Mouse (Mus musculus) CH12.LX (cell line): ENCODE results near the gene Slc16a3. TPM values are rescaled to one million over a fixed set of nuclear protein-coding genes. Genes with fewer than 3 reads are reported as not detected.

Experiments
- DNase-seq: peaks from one replicate; pipeline ENCODE4 v3.0.0-alpha.2; 2013; ENCODE audit errors: extremely low read depth
- H3K27ac ChIP-seq: 2 replicates; pipeline ENCODE4 v1.5.1; 2012; ENCODE audit warnings: low read depth, mild to moderate bottlenecking, control low read depth, moderate library complexity; ENCODE audit not compliant: insufficient read depth
- H3K27me3 ChIP-seq: replicated peaks from 2 replicates; pipeline ENCODE3; 2012; ENCODE audit warnings: inconsistent platforms
- H3K36me3 ChIP-seq, 2 experiments: replicated peaks in 1 of 2; 2 replicates each; pipeline versions ENCODE3 to v1.6.1; 2012; ENCODE audit warnings: inconsistent platforms in 1 of 2, low read length in 1 of 2, mild to moderate bottlenecking in 1 of 2, mixed read lengths in 1 of 2, moderate library complexity in 1 of 2; ENCODE audit not compliant: control insufficient read depth in 1 of 2, insufficient read depth in 1 of 2
- H3K4me1 ChIP-seq, 2 experiments: 2 replicates each; pipeline ENCODE4 v1.6.1; 2012; ENCODE audit warnings: inconsistent platforms in 1 of 2, moderate library complexity in 1 of 2; ENCODE audit not compliant: insufficient read depth in 2 of 2, control insufficient read depth in 1 of 2
- H3K4me2 ChIP-seq: 2 replicates; pipeline ENCODE4 v1.6.1; 2012; ENCODE audit warnings: low read depth, mild to moderate bottlenecking, control low read depth; ENCODE audit not compliant: poor library complexity, insufficient read depth, severe bottlenecking
- H3K4me3 ChIP-seq, 3 experiments: fragments of 150-350 bp in 1 of 3; sonication (generic) in 1 of 3; replicated peaks in 1 of 3; 2 replicates each; pipeline versions ENCODE3 to v1.5.1; 2011 to 2012; ENCODE audit warnings: low read depth in 2 of 3, low read length in 2 of 3, mild to moderate bottlenecking in 2 of 3, moderate library complexity in 2 of 3, control low read depth in 1 of 3, improper control_type of control experiment in 1 of 3, inconsistent platforms in 1 of 3, mixed read lengths in 1 of 3; ENCODE audit not compliant: poor library complexity in 1 of 3
- H3K79me2 ChIP-seq: replicated peaks from 2 replicates; pipeline ENCODE4 v1.6.1; 2012; ENCODE audit warnings: mild to moderate bottlenecking, moderate library complexity; ENCODE audit not compliant: control insufficient read depth, poor library complexity, insufficient read depth, severe bottlenecking; ENCODE audit errors: extremely low read depth
- H3K9ac ChIP-seq: 2 replicates; pipeline ENCODE4 v1.6.1; 2012; ENCODE audit warnings: low read depth, mild to moderate bottlenecking, control low read depth, moderate library complexity; ENCODE audit not compliant: insufficient read depth
- H3K9me3 ChIP-seq: replicated peaks from 2 replicates; pipeline ENCODE3; 2012; ENCODE audit warnings: low read length, inconsistent platforms, mixed read lengths
- CHD1 ChIP-seq: IDR thresholded peaks from 2 replicates; pipeline ENCODE4 v1.6.1; 2012; ENCODE audit warnings: low read depth, low read length, improper control_type of control experiment, inconsistent platforms
- CHD2 ChIP-seq: IDR thresholded peaks from 2 replicates; pipeline ENCODE4 v1.6.1; 2011; ENCODE audit warnings: low read length, improper control_type of control experiment
- CTCF ChIP-seq, 2 experiments: IDR thresholded peaks in 1 of 2; conservative IDR thresholded peaks in 1 of 2; 2 replicates each; pipeline ENCODE4 v1.5.1; 2011 to 2012; ENCODE audit warnings: low read depth in 2 of 2, low read length in 2 of 2, improper control_type of control experiment in 1 of 2, inconsistent platforms in 1 of 2, mild to moderate bottlenecking in 1 of 2, moderate library complexity in 1 of 2
- E2F4 ChIP-seq: IDR thresholded peaks from 2 replicates; pipeline ENCODE4 v1.6.1; 2011; ENCODE audit warnings: low read depth, low read length, improper control_type of control experiment; ENCODE audit not compliant: insufficient replicate concordance
- IRF4 ChIP-seq: IDR thresholded peaks from 2 replicates; pipeline ENCODE4 v1.6.1; 2014; ENCODE audit warnings: low read depth, mild to moderate bottlenecking, inconsistent platforms, low read length, improper control_type of control experiment
- MAFK ChIP-seq: IDR thresholded peaks from 2 replicates; pipeline ENCODE4 v1.6.1; 2011; ENCODE audit warnings: low read length, improper control_type of control experiment; ENCODE audit not compliant: insufficient replicate concordance
- MEF2A ChIP-seq: IDR thresholded peaks from 2 replicates; pipeline ENCODE4 v1.6.1; 2014; ENCODE audit warnings: low read depth, mild to moderate bottlenecking, inconsistent platforms, low read length, improper control_type of control experiment, borderline replicate concordance
- MYC ChIP-seq: IDR thresholded peaks from 2 replicates; pipeline ENCODE4 v1.6.1; 2011; ENCODE audit warnings: low read depth, mild to moderate bottlenecking, improper control_type of control experiment, low read length
- NELFE ChIP-seq: IDR thresholded peaks from 2 replicates; pipeline ENCODE4 v1.6.1; 2011; ENCODE audit warnings: low read depth, low read length, improper control_type of control experiment
- RAD21 ChIP-seq: IDR thresholded peaks from 2 replicates; pipeline ENCODE4 v1.6.1; 2011; ENCODE audit warnings: low read depth, mild to moderate bottlenecking, low read length, improper control_type of control experiment, moderate library complexity
- RCOR1 ChIP-seq: conservative IDR thresholded peaks from 2 replicates; pipeline ENCODE4 v1.6.1; 2012; ENCODE audit warnings: low read depth, mild to moderate bottlenecking, inconsistent platforms, low read length, improper control_type of control experiment
- SIN3A ChIP-seq: IDR thresholded peaks from 2 replicates; pipeline ENCODE4 v1.6.1; 2012; ENCODE audit warnings: low read length, improper control_type of control experiment, inconsistent platforms
- SMC3 ChIP-seq: IDR thresholded peaks from 2 replicates; pipeline ENCODE4 v1.6.1; 2011; ENCODE audit warnings: low read depth, low read length, improper control_type of control experiment
- TBP ChIP-seq: conservative IDR thresholded peaks from 2 replicates; pipeline ENCODE4 v1.6.1; 2011; ENCODE audit warnings: low read depth, low read length, improper control_type of control experiment
- ZMIZ1 ChIP-seq: IDR thresholded peaks from 2 replicates; pipeline ENCODE4 v1.6.1; 2012; ENCODE audit warnings: low read depth, mild to moderate bottlenecking, inconsistent platforms, low read length, improper control_type of control experiment
- ZNF384 ChIP-seq: IDR thresholded peaks from 2 replicates; pipeline ENCODE4 v1.6.1; 2012; ENCODE audit warnings: low read depth, low read length, improper control_type of control experiment, inconsistent platforms
- dilution Hi-C: fragments of 300-500 bp; cut with MboI; formaldehyde crosslinking; loops from 2 replicates; pipeline ENCODE4 v1.14.3; 2020; ENCODE audit warnings: low sequenced_read_pairs; ENCODE audit not compliant: extremely low pct_unique_long_range_greater_than_20kb, extremely low pct_ligation_motif_present
- in situ Hi-C: fragments of 300-500 bp; cut with MboI; formaldehyde crosslinking; loops from 3 replicates; pipeline ENCODE4 v1.14.3; 2019; ENCODE audit warnings: low sequenced_read_pairs, low pct_ligation_motif_present, low pct_unique_long_range_greater_than_20kb, mixed read lengths
- polyA plus RNA-seq: library from polyadenylated mRNA; unstranded; fragments of >175 nt; gene quantifications from 2 replicates; pipeline ENCODE4 v1.2.1, GENCODE M21; 2012; ENCODE audit warnings: low read depth; ENCODE audit not compliant: insufficient read length
- total RNA-seq, 2 experiments: library from RNA; depleted of rRNA; stranded (reverse); fragments of 300-350 nt in 1 of 2; fragments of >200 nt in 1 of 2; gene quantifications; 2 replicates each; pipeline ENCODE4 v1.2.3; 2012 to 2014

Gene Slc16a3
- total and polyA plus RNA-seq, 3 experiments: 9.7 to 388 (median 130) TPM

GRCm38 (mm10) chr11:120951237-120951636 is 3.0 kb downstream of the Slc16a3 start:
- Histone ChIP-seq H3K9ac (peak overlapping the region; percentile 7; the same call in 1 of the 2 replicates), H3K36me3 (peaks cover 14 to 27% of the 10 kb centered on the region in 2 experiments), H3K9me3 (peaks cover 3% of the 10 kb centered on the region), H3K79me2 (peaks cover 19% of the 10 kb centered on the region), H3K4me3 (peak overlapping the region; percentile 39 to 99 (median 70)), H3K27me3 (peaks cover 43% of the 10 kb centered on the region), H3K27ac (no peak overlapping the region), H3K4me2 (peak overlapping the region; percentile 87), H3K4me1 (peaks cover 17 to 25% of the 10 kb centered on the region in 2 experiments)
- no peak for TF ChIP-seq MEF2A
- no peak for TF ChIP-seq ZMIZ1
- TF ChIP-seq ZNF384: no peak
- no peak for TF ChIP-seq RAD21
- no peak for TF ChIP-seq E2F4
- no peak for TF ChIP-seq MYC
- no peak for TF ChIP-seq CHD2
- no peak for TF ChIP-seq NELFE
- dilution Hi-C loops: no loop called here
- in situ Hi-C loops: loop anchor here (5.0 kb wide), 1 partner anchor 34 kb away; no protein-coding TSS in a partner anchor
- no peak for DNase-seq

GRCm38 (mm10) chr11:120951731-120952730 is 3.8 kb downstream of the Slc16a3 start:
- Histone ChIP-seq H3K9me3 (peaks cover 3% of the 10 kb centered on the region), H3K27ac (no peak overlapping the region), H3K4me1 (peaks cover 17 to 25% of the 10 kb centered on the region in 2 experiments), H3K4me2 (no peak overlapping the region), H3K9ac (no peak overlapping the region), H3K27me3 (peaks cover 36% of the 10 kb centered on the region), H3K4me3 (peak overlapping the region in 1 of 3 experiments; percentile 99), H3K36me3 (peaks cover 22 to 35% of the 10 kb centered on the region in 2 experiments), H3K79me2 (peaks cover 19% of the 10 kb centered on the region)
- dilution Hi-C loops (no loop called here), in situ Hi-C loops (loop anchor here (5.0 kb wide), 1 partner anchor 35 kb away; no protein-coding TSS in a partner anchor)
- no peak for DNase-seq
- TF ChIP-seq IRF4 (no peak), SIN3A (0 out of 2 replicates have a peak, but pooled peaks have one; percentile 31), TBP (no peak), RCOR1 (no peak), ZNF384 (no peak), MAFK (no peak), CTCF (conservative IDR thresholded peaks at IDR 0.05 in 1 of 2, IDR thresholded peaks at IDR 0.05 in 1 of 2; ENCODE audit: low read depth in 2 of 2, low read length in 2 of 2) (no peak), ZMIZ1 (peak; percentile 22; the same call in 1 of the 2 replicates), NELFE (no peak), CHD1 (no peak), SMC3 (no peak)
